Mouse (Mus musculus) embryonic fibroblast, embryonic 13.5 days (primary cell): ENCODE measurements around the gene Smg9. TPM values are rescaled to one million over a fixed set of nuclear protein-coding genes. Genes with fewer than 3 reads are reported as not detected.
"Not testable (repeated sequence)": the region's sequence is repeated elsewhere in the genome, so short reads cannot be mapped to it uniquely, and the experiment has no call there.

Experiments used
- H3K27ac ChIP-seq: 2 replicates; pipeline ENCODE4 v1.5.1; 2012; ENCODE audit warnings: low read length, control low read depth, inconsistent platforms; ENCODE audit not compliant: insufficient read depth
- H3K4me1 ChIP-seq: 2 replicates; pipeline ENCODE4 v1.6.1; 2011; ENCODE audit warnings: low read length; ENCODE audit not compliant: control insufficient read depth, insufficient read depth
- H3K4me3 ChIP-seq: 2 replicates; pipeline ENCODE4 v1.5.1; 2011; ENCODE audit warnings: mild to moderate bottlenecking, control low read depth, low read length; ENCODE audit not compliant: insufficient read depth
- CTCF ChIP-seq: IDR thresholded peaks from 2 replicates; pipeline ENCODE4 v1.5.1; 2011; ENCODE audit warnings: mild to moderate bottlenecking, control low read depth, low read length, moderate library complexity, borderline replicate concordance; ENCODE audit not compliant: insufficient read depth
- POLR2A ChIP-seq: IDR thresholded peaks from 2 replicates; pipeline ENCODE4 v1.6.1; 2011; ENCODE audit warnings: low read depth, mild to moderate bottlenecking, control low read depth, low read length, moderate library complexity
- polyA plus RNA-seq: library from polyadenylated mRNA; stranded (reverse); fragments of >200 nt; gene quantifications from 2 replicates; pipeline ENCODE4 v1.2.4, GENCODE M21; 2011; ENCODE audit warnings: low read depth; ENCODE audit not compliant: missing spikeins, insufficient read length

The Smg9 gene
- polyA plus RNA-seq, 1 experiment, result 18.1 TPM

- H3K4me1 ChIP-seq, result peaks cover 28% of the 10 kb centered on the region
- TF ChIP-seq POLR2A (no peak), CTCF (no peak)
- peak overlapping the region; percentile 5; the same call in 1 of the 2 replicates for H3K4me3 ChIP-seq
- peak overlapping the region; percentile 87 for H3K27ac ChIP-seq
Measured at GRCm38 (mm10) chr7:24390512-24390911, 8.9 kb upstream of the Smg9 start.

DNA sequence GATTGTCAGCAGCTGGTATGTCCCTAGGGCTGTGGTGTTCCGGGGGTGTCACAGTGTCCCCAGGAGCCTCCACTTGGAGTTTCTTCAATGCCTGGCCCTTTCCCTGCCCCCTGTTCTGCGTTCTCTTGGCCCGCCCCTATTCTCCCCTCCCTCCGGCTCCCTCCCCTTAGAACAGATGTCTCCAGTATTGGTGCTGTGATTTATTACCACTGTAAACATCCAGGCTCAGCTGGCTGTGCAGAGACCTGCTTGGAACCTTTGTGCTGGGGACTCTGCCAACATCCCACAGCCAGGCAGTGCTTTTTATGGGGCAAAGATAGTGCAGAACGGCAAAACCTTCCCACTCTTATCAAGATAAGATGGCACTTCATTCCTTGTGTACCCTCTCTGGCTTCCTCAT lies 8.3 kb upstream of the Smg9 start:
- H3K4me3 ChIP-seq, result peak overlapping the region; percentile 25; the same call in 1 of the 2 replicates
- no peak for TF ChIP-seq CTCF
- TF ChIP-seq POLR2A, result no peak
- H3K27ac ChIP-seq, result peak overlapping the region; percentile 75
- peaks cover 28% of the 10 kb centered on the region for H3K4me1 ChIP-seq

DNA sequence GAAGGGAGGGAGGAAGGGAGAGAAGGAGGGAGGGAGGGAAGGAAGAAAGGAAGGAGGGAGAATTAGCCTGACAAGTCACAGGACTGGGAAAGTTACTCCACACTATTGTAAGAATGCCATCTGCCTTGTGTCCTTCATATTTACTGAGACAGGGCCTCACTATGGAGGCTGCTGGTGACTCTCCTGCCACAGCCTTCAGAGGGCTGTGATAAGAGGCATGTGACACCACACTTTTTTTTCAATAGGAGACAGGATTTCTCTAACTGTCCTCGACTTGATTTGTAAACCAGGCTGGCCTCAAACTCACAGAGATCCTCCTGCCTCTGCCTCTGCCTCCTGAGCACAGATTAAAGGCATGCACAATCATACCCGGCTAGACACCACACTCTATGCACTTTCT lies 7.7 kb upstream of the Smg9 start:
- Histone ChIP-seq H3K4me1 (peaks cover 26% of the 10 kb centered on the region), H3K4me3 (no peak overlapping the region), H3K27ac (peak overlapping the region; percentile 75)
- TF ChIP-seq POLR2A, result no peak
- TF ChIP-seq CTCF, result no peak

DNA sequence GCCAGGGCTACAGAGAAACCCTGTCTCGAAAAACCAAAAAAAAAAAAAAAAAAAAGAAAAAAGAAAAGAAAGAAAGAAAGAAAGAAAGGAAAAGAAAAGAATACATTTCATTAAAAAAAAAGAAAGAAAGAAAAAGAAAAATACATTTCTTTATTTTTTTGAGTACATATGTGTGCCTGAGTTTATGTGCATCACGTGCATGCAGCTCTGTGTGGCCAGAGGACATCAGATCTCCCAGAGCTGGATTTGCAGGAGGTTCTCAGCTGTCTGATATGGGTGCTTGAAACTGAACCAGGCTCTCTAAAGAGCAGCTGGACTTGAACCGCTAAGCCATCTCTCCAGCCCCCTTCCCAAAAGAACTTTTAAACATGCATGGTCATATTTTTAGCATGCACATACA lies 5.4 kb upstream of the Smg9 start:
- H3K4me3 ChIP-seq, result no peak overlapping the region
- peaks cover 6% of the 10 kb centered on the region for H3K4me1 ChIP-seq
- H3K27ac ChIP-seq, result peak overlapping the region; percentile 43
- TF ChIP-seq CTCF (no peak), POLR2A (no peak)

GRCm38 (mm10) chr7:24394475-24395161 lies 4.8 kb upstream of the Smg9 start:
- H3K4me1 ChIP-seq, result peaks cover 2% of the 10 kb centered on the region; the same call in 1 of the 2 replicates
- H3K4me3 ChIP-seq, result no peak overlapping the region
- peak overlapping the region; percentile 43 for H3K27ac ChIP-seq
- TF ChIP-seq POLR2A (0 out of 2 replicates have a peak, but pooled peaks have one; percentile 16), CTCF (no peak)

- Histone ChIP-seq H3K4me3 (no peak overlapping the region), H3K4me1 (0 out of 2 replicates have a peak, but pooled peaks cover 3% of the 10 kb centered on the region), H3K27ac (no peak overlapping the region)
- no peak for TF ChIP-seq CTCF
- no peak for TF ChIP-seq POLR2A
Measured at GRCm38 (mm10) chr7:24396832-24397231, 2.6 kb upstream of the Smg9 start.

- Histone ChIP-seq H3K4me3 (no peak overlapping the region), H3K4me1 (0 out of 2 replicates have a peak, but pooled peaks cover 3% of the 10 kb centered on the region), H3K27ac (no peak overlapping the region)
- TF ChIP-seq CTCF, result no peak
- no peak for TF ChIP-seq POLR2A
Measured at GRCm38 (mm10) chr7:24398364-24398913, 980 bp upstream of the Smg9 start.

- H3K4me3 ChIP-seq, result peak overlapping the region; percentile 64
- 0 out of 2 replicates have a peak, but pooled peaks cover 3% of the 10 kb centered on the region for H3K4me1 ChIP-seq
- H3K27ac ChIP-seq, result peak overlapping the region; percentile 51
- no peak for TF ChIP-seq CTCF
- TF ChIP-seq POLR2A, result no peak
Measured at GRCm38 (mm10) chr7:24400082-24400452, 648 bp downstream of the Smg9 start.

GRCm38 (mm10) chr7:24400489-24400888 lies 1.1 kb downstream of the Smg9 start:
- not testable (repeated sequence) for H3K27ac ChIP-seq, H3K4me3 ChIP-seq, H3K4me1 ChIP-seq

GRCm38 (mm10) chr7:24402851-24403250 lies 3.4 kb downstream of the Smg9 start:
- Histone ChIP-seq H3K27ac (no peak overlapping the region), H3K4me3 (no peak overlapping the region), H3K4me1 (0 out of 2 replicates have a peak, but pooled peaks cover 3% of the 10 kb centered on the region)
- TF ChIP-seq POLR2A, result no peak
- 0 out of 2 replicates have a peak, but pooled peaks have one; percentile 25 for TF ChIP-seq CTCF
